Mouse (Mus musculus) cerebellum, postnatal 10 days (tissue): ENCODE measurements around the gene Zfp239.

ENCODE experiments used
- DNase-seq, 2 experiments: peaks; one replicate each; pipeline ENCODE4 v3.0.0; 2021; ENCODE audit warnings: mixed read lengths in 2 of 2

Gene Zfp239

DNA sequence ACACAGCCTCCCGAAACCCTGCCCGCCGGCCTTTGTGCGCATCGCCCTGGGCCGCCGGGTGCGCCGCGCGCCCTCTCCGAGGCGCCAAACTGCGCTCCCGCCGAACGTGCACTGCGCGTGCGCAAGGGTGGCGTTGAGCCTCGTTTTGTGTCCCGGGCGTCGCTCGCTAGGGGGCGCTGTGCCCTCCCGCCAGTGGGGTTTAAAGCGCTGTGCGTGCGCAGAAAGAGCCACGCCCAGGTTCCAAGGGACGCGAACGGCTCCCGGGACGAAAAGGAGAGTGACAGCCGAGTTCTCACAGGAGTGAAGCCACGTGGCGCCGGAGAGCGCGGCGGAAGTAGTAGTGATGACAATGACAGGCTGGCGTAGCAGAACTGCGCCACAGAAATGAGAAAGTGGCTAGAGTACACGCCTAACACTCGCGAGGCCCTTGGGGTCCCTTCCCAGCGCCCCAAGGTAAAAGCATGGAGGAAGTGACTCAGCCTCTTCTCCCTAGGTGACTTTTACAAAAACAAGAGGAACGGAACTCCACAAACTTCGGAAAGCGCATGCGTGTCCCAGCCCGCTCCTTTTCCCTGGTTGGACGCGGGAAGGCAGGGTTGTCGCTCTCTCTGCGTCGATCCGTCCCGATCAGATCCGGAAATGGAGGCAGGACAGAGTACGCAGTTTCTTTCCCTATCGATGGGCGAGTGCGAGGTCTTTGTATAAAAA, 17.7 kb downstream of the Zfp239 start:
- peak; percentile 100 for DNase-seq

DNA sequence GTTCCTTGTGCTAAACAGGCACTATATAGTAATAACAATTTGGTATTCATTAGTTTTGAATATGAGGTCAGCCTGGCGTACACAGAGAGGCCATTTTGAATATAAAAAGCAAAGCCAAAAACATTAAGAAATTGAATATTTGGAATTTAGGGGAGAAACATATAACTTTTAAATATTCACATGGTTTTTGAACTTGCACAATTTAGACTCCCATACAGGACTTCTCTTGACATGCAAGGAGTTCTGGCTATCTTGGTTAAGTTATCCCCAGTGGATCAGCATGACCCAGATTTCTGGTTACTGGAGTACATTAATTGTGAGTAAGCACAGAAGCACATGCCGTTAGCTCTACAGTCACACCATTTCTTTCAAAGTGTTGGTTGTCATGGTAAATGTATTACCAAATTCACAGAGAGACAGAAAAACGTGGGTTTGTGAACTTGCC, 18.5 kb downstream of the Zfp239 start:
- peak in 1 of 2 experiments; percentile 28 for DNase-seq

DNA sequence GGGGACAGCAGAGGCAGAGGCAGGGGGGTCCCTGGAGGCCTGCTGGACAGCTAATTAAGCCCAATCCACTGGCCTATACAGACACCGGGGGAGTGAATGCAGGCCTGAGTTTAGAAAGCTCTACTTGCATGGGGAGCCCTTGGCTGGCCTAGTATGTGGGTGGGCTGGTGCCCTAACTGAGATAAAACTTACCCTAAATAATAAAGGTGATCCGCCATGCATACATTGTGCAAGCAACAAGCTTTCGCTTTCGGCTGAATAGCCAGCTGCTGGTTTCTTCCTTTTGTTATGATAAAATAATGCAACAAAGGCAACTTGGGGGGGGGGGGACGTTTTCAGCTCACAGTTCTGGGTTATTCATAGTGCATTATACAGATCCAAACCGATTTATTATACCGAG, 19.3 kb downstream of the Zfp239 start:
- DNase-seq = no peak

DNA sequence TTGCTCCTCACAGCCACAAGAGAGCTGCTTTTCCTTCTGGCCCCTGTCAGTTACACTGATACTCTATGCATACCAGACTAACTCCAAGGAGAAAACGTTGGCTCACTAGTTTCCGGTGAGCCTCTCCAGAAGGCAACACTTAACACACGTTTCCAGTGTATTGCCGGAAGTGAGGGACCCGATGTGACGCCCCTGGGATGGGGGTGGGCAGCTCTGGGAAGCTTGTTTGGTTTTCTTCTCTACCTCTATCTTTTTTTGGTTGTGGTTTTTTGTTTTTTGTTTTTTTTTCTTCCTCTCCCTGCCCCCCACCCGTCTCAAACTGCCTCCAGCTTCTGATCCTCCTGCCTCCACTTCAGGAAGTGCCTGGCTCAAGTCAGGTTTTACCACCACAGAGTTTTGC, 20.1 kb downstream of the Zfp239 start:
- DNase-seq = no peak

DNA sequence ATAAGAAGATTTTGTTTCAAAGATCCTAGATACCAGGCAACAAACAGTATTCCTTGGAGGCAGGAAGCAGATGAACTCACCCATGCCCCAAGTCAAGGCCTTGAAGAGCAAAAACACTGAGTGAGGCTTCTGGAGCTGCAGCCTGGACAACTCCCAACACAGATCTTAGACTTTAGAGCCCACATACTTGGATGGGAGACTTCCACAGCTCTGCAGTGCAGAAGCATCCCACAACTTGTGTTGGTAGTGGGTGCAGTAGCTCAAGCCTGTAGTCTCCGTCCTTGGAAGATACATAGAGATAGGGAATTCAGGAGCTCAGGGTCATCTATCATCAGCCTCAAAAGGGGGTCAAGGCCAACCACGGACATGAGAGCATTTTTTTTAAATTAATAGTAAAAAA, 24.0 kb downstream of the Zfp239 start:
- no peak for DNase-seq

DNA sequence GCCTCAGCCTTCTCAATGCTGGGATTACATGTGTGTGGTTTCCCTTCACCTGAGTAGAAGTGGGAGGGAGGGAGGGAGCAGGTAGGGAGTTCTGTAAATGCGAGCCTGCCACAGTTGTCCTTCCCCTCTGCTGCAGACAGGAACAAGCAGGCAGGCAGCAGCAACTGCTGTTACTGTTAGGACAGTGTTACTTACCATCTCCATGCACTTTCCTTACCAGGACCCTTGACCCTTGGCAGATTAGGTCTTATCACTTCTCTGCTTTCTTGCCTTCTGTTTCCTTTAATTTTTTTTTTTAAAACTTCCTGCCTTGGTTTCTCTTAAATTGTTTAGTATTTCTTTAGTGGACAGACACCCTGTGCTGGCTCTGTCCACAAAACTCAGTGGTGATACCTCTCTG, 26.1 kb downstream of the Zfp239 start:
- DNase-seq = no peak

DNA sequence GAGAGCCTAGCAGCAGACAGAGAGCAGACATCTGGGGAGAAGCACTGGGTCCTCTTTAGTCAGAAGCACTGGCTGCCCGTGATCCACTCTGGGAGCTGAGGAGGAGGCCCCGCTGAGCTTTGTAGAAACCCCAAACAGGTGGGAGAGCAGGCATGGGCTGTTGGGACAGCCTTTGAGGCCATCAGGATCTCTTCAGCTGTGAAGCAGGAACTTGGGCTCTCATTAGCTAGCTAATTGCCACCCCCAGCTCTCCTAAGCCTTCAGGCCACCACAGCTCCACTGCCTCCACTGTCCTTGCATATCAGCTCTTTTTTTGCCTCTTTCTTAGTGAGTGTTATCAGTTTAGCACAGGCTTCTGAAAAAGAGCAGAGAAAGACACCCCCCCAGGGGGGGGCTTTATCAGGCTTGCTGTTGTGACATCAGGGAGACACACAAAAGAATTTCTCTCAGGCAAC, 26.8 kb downstream of the Zfp239 start:
- no peak for DNase-seq

DNA sequence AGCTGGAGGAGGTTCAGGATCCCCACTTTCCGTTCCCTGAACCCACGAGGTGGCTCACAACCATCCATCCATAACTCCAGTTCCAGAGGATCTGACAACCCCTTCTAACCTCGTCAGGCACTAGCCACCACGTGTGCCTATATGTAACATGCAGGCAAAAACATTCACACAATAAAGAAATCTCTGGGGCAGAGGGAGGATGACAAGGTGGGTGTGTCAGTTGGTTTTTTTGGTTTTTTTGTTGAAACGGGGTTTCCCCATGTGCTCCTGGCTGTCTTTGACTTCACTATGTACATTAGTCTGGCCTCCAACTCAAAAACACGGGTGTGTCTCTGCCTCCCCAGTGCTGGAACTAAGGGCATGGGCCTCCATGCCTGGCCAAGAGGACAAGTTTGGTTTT, 28.4 kb downstream of the Zfp239 start:
- no peak for DNase-seq

DNA sequence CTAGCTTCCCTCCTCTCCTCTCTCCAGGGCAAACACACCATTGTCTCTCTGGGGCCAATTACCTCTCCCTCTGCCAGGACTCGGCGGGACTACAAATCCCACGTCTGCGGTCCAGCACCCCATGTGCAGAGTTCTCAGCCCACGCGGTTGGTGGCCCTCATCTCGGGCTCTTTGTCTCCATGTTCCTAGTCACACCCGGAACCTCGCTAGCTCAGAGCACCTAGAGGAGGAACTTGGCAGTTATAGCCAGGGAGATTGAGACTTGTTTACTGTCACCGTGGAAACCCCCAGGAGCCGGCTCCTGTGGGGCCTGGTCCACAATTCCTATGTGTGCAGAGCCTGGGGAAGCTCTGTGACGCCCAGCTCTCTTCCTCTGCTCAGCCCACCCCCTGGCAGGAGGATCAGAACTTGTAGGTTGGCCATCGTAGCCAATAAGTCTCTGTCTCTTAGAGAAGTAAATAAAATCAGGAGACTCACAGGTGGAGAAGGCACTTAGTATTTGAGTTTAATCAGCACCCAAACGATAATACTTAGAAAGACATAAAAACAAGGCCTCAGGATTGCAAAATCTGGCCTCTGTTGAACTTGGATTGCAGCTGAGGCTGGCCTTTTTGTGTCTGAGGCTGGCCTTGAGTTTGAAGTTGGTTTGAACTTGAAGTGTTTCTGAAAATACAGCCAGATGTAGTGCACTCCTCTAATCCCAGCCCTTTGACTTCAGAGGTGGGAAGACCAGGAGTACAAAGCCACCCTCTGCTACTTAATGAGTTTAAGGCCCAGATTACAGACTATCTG, 29.7 kb downstream of the Zfp239 start:
- DNase-seq = no peak

DNA sequence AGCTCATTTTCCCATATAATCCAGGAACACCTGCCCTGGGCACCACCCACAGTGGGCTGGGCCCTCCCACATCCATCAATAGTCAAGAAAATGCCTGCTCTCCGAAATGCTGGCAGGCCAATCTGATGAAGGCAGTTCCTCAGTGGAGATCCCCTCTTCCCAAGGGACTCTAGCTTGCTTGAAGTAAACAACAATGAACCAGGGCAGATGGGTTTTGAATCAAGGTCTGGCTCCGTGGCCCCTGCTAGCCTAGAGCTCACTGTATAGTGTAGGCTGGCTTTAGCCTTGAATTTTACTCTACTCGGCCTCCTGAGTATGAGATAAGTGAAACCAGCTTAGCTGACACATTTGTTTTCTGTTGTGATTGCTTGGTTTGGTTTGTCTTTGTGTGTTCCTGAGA, 30.5 kb downstream of the Zfp239 start:
- no peak for DNase-seq

DNA sequence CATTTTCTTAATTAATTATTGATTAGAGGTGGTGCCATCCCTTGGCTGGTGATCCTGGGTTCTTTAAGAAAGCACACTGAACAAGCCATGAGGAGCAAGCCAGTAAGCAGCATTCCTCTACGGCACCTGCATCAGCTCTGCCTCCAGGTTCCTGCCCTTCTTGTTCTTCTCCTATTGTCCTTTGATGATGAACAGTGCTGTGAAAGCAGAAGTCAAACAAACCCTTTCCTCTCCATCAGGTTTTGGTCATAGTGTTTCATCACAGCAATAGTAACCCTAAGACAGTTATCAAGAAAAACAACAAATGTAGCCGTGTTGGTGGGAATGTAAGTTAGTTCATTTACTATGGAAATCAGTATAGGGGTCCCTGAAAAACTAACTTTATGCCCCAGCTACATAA, 31.5 kb downstream of the Zfp239 start:
- no peak for DNase-seq

DNA sequence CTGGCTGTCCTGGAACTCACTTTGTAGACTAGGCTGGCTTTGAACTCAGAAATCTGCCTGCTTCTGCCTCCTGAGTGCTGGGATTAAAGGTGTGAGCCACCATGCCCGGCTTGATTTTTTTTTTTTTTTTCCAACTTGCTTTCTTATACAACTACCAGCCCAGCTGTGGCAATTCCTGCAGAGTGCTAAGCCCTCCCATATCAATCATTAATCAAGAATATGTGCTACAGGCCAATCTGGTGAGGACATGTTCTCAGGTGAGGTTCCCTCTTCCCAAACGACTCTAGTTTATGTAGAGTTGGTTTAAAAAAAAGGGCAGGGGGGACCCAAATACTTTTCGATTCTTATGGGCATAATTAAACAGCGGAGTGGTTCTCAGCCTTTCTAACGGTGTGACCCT, 35.9 kb downstream of the Zfp239 start:
- DNase-seq = no peak

DNA sequence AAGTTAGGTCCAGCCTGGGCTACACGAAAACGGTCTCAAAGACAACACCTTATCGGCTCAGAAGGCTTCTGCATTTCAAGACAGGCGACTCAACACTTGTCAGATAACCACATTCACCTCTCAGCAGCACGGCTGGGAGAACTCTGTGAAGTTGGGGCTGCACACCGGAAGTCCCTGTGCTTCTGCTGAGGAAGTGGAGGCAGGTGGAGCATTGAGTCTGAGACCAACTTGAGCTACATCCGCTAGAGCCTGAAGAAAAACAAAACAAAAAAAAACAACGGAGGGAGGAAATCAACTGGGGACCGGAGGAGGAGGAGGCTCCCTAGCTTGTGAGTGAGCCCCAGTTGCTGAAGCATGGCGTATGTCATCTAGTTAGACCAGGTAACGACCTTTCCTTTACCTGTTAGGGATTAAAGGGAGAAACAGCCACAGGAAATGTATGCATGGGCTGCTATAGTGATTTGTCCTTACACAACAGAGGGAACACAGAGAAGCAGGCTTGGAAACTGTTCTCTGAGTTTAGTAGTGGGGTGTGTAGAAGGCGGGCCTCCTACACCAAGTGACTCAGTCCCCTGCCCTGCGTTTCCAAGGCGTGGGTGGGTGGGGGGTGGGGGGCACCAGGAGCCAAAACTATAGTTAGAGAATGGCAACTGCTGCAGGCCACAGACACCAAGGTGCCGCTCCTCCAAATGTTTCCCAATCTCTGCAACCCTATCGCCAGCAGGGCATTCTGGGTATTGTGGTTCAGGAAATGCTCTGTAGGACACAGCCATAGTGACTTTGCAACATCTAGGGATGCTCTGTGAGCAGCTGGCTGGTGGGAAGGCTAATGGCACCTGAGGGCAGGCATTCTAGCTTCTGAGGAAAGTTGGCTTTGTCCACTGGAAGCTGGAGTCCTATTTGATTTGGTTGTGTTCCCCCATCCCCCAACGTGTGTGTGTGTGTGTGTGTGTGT, 38.5 kb downstream of the Zfp239 start, which contains the start of gene Hnrnpf:
TSS of gene Hnrnpf (plus strand) at position 199 of the 955 bp plus-strand sequence.
- DNase-seq = no peak

DNA sequence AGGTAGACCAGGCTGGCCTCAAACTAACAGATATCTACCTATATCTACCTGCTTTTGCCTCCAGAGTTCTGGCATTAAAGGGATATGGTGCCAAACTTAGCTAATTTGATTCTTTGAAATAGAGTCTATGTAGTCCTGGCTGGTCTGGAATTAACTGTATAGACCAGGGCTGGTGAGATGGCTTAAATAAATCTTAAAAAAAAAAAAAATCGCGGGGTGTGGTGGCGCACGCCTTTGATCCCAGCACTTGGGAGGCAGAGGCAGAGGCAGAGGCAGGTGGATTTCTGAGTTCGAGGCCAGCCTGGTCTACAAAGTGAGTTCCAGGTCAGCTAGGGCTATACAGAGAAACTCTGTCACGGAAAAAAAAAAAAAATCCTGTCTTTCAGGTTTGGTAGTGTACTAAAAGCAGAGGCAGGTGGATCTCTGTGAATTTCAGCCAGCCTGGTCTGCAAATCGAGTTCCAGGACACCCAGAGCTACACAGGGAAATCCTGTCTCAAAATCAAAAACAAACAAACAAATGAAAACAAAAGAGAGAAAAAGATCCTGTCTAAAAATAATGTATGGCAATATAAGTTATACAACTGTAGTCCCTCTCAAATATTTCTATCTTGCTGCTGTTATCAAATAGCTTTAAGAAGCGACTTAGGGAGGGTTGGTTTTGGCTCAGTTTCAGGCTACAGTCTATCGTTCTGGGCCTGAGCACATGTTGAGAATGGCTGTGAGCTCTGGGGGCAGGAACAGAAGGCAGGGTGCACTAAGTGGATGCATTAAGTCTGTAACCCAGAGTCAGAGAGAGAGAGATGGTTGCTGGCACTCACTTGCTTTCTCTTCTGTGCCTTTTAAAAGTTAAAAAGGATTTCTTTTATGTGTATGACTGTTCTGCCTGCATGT, 39.9 kb downstream of the Zfp239 start:
- DNase-seq = no peak

DNA sequence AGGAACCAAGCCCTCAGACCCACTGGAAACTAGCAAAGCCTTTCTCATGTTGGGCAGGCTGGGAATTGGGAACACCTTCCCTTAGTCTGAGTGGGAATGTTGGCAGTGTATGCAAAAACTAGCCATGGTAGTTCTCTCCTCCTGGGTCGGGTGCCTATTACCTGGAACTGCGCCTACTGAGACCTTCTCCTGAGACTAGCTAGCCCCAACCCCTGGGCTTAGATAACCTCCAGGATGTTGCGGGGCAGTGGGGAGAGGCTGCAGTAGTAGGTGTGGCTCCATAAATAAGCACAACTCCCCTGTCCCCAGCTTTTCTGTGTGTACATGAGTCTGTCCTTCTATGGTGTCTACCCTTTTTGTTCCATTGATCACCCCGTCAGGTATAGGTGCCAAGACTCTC, 40.7 kb downstream of the Zfp239 start:
- DNase-seq = no peak

DNA sequence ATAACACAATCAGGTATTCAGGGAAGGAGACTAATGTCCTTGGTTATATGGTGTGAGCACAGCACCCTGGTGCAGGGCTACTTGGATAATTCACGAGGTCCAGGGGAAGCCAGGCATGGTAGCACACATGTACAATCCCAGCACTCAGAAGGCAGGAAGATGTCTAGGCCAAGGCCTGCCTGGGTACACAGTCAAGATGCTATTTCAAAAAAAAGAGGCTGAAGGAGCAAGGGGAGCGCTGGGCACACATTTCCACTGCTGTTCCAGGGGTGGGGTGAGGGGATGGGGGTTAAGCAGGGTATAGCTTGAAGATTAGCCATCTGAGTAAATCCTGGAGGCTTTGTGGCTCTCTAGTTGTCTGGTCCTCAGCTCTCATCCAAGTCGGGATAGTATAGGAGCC, 41.9 kb downstream of the Zfp239 start:
- no peak for DNase-seq

DNA sequence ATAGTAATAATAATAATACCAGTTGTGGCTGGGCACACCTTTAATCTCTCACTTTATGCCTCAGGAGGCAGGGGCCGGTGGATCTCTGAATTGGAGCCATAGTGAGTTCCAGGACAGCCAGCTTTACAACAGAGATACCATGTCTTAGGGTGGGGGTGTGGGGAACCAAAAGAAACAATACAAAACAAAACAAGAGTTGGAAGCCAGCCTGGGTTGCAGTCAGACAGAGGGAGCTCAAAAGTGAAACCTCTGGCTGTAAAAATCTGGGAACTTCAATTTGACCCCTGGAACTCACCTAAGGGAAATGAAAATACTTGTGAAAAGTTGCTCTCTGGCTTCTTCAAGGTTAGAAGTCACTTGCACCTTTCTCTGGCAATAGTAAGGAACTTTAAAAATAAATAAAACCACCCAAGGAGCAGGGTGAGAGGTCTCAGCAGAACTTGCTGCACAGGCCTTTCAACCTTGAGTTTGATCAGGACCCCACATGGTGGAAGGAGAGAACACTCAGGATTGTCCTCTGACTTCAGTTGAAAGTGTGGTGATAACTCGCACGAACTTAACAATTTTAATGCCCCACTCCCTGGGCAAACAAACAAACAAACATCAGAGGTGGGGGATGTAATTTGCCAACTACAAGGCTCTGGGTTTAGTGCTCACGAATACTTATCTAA, 43.5 kb downstream of the Zfp239 start:
- DNase-seq = no peak

DNA sequence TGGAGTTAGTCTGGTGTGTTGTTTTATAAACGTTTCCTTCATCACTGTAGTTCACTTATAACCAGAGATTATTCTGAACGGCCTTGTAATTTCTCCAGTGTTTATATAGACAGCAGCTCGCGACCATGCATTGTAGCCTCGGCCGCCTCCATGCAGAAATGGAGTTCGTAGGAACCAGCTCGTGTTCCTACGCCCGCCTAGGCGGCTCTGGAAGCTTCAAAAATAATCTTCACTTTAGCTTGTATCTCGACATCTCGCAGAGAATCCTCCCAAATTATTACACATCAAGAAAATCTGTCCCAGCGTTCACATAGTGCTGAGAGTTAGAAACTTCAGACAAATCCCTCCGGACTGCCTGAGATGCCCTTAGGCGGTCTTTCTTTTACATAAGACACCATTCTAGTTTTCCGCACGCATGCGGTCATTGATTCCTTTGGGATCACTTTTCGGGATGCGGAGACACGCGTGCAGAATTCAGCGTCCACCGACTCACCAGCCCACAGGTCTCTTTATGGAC, 44.2 kb downstream of the Zfp239 start:
- DNase-seq = no peak

DNA sequence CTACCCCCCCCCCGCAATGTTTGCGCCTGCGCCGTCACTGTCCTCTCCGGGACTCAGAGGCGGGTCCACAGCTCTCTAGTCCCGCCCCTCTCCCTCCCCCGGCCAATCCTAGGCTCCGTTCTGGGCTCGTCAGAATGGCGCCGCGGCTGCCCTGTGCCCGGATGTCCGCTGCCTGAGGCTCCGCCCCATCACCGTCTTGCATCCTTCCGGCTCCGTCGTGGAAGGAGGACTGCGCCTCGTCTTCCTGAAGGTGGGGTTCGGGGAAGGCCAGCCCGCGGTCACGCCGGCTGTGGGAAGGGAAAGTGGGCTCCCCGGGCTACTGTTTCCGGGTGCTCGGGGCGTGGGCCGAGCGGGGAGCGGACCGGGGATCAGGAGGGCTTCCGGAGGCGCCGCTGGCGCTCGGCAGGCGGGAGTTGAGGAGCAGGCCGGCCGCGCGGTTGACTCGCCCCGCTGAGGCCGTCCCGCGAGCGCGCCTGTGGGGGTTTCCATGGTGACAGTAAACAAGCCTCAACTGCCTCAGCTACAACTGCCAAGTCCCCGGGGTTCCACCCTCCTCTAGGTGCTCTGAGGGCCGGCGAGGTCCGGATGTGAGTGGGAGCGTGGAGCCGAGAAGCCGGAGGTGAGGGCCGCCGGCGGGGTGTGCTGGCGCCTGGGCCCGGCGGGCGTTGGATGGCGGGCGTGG, 44.8 kb downstream of the Zfp239 start:
- DNase-seq = peak; percentile 98 to 99

DNA sequence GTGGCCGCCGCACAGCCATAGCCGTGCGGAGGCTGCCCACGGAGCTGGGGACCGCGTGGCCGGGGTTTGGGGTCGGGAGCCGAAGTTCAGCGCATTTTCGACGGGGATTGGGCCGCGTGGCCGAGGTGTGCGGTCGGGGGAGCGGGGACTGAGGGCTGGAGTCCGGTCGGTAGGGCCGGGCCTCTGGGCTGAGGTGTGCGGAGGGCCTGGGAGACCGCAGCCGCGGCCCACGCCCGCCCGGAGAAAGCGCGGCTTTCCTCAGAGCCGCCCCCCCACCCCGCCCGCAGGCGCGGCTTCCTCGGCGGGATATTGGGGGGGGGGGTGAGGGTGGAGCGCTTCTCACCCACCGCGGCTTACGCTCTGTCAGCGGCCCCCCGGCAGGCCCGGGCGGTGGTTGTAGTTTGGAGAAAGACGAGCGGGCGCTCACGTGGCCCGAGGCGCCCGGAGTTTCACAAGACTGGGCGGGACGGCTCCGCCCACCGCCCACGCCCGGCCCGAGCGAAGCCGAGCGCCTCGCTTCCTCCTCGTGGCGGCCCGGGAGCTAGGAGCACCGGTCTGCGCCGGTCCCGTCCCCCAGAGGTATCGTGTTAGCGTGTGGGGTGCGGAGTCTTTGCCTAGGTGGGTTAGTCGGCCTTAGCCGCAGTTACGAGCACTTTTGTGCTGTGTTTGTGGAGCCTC, 45.5 kb downstream of the Zfp239 start:
- peak; percentile 71 to 78 for DNase-seq
